Mouse (Mus musculus) heart, adult 8-10 months (tissue): Measurements from ENCODE around the gene Zbtb8os. TPM values are rescaled to one million over a fixed set of nuclear protein-coding genes. Genes with fewer than 3 reads are reported as not detected.

ENCODE experiments used
- DNase-seq: peaks from one replicate; pipeline ENCODE4 v3.0.0; 2022; ENCODE audit warnings: low spot score
- total RNA-seq, 4 experiments: library from RNA; stranded (reverse); gene quantifications; 2 replicates each; pipeline ENCODE4 v1.2.4; 2022

The Zbtb8os gene
- 10 to 100 TPM; 20.6 to 30.7 (median 27.4) TPM for total RNA-seq

DNA sequence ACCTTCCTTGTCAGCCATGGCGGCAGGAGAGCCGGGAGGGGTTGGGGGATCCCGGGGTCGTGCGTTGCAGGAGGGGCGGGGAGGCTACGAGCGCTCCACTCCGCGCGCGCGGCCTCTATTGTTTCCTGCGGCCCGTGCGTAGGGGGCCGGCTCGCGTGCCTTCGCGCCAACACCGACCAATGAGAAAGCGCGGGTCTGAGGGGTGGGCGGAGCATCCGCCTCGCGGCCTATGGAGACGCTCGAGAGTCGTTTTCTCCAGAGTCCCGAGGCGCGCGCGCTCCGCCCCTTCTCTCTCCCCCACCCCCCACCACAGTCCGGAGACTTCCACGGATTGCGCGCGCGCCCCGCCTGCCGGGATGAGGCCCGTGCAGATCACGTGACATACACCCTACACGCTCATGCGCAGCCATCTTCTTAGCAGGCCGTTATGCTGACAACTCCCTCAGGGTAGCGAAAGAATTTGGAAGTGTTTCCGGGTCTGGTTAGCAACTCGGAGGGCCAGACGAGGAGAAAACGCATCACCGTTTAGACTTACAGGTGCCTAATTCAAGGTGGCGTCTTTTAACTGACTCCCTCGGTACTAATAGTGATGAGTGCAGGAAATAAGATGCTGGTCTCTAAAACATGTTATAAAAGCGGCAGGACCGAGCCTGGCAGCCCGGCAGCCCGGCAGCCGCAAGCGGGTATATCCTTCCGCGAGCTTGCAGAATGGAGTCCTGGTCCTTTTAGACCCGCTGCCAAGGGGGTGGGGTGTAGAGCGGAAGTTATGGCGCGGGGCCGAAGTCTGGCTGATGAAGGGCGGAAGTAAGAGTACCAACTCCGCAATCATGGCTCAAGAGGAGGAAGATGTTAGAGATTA, at the start of gene Zbtb8os, which contains the start of gene Rbbp4:
Gene Zbtb8os, plus strand, starts transcription at position 480 of the 859 bp plus-strand sequence.
Gene Rbbp4, minus strand, starts transcription at position 155 of the 859 bp plus-strand sequence.
- DNase-seq = peak; percentile 94

DNA sequence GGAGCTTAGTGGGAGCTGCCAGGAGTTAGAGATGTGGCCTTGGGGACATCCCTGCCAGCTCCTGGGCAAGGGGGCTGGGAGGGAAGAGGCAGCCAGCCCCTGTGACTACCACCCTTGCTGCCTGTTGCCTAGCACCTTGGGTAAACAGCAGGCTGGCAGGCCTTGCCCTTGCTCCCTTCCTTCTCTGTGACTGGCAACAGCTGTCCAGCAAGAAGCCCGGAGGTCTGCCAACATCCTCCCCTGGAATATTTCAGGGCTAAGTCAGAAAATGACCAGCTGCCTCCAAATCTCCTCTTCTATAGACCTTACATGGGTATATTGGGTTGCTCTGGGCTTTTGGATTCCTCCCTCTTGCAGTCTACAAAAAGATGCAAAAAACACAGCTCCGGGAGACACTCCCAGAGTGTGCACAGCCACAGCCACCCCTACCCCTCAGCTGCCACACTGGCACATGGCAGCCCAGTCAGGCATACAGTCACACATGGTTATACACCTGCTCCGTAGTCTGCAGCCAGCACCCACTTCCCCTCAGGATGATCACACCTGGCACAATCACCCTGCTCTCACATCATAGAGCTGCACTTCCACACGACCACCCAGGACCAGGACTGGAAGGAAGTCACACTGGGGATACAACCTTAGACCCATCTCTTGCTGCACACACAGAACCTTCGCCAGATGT, 49.4 kb upstream of the Zbtb8os start:
- no peak for DNase-seq

DNA sequence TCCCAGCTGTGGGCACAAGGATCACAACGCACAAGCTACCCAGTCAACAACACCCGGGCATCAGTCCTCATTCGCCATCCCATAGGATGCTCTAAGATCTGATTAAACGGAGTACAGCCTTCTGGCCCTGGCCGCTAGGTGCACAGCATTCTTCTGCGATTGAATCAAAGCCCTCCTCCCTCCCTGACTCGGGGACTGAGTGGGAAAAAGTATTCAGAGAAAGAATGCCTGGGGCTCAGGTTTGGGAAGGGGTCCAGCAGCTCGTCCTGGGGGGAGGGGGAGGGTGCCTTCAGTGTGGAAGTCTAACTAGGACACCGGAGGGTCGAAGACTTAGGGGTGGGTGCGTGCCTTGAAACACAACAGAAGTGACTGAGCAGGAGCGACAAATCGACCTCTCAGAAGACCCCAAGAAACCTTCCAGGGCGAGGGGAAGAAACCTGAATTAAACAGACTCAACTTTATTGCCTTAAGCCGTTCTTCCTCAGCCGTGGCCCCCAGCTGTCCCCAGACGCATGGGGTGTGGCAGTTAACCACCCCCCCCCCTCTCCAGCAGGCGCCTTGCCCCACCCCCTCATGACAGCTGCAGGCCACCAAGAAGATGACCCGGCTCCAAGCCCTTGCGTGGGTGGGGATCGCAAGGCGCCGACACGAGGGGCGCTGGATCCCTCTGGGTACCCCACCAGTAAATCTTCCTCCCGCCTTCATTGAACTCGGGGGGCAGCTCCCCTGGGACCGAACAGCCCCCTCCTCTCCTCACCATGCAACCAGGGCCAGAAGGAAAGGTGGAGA, 48.6 kb upstream of the Zbtb8os start:
- no peak for DNase-seq

DNA sequence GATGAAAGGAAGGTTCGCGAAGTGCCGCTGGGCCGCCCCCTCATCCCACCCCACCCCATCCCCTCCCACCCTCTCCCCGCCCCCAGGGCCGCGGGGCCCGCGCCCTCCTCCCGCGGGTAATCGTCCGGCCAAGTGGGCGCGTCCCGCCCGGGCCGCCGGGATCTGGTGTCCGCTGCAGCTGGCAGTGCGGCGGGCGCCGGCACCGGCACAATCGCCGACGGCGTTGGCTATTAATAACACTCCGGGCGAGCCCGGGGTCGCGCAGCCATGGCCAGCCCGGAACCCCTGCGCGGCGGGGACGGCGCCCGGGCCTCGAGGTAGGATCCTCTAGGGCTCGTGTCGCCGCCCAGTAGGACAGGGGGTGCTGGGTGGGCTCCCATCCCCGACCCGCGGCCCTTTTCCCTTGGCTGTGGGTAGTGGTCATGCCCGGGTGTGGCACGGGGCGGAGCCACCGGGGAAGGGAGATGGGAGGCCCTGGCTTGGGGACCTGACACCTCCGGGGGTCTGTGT, 48.0 kb upstream of the Zbtb8os start, which contains the start of gene Sync:
Gene Sync, plus strand, starts transcription at position 146 of the 510 bp plus-strand sequence.
- no peak for DNase-seq

DNA sequence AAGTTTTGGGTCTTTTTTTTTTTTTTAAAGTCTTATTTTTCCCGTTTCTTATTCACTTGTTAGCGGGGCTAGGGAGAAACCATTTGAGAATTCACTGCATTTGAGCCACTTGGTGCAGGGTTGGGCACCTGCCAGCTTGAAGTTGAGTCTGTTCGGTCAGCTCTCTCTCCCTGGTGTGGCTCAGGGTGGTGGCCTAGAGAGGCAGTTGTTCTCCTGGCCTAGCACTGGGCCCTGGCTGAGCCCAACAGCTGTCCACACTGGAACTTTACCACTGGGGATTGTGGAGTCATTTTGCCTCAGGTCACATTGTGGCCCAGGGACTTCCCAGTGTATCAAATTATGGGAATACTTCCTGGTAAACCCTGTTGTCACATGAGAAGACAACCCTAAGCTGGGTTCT, 47.4 kb upstream of the Zbtb8os start:
- no peak for DNase-seq

- DNase-seq = no peak
Measured at GRCm38 (mm10) chr4:129289671-129290070, 45.8 kb upstream of the Zbtb8os start.

- no peak for DNase-seq
Measured at GRCm38 (mm10) chr4:129292831-129293230, 42.7 kb upstream of the Zbtb8os start.

DNA sequence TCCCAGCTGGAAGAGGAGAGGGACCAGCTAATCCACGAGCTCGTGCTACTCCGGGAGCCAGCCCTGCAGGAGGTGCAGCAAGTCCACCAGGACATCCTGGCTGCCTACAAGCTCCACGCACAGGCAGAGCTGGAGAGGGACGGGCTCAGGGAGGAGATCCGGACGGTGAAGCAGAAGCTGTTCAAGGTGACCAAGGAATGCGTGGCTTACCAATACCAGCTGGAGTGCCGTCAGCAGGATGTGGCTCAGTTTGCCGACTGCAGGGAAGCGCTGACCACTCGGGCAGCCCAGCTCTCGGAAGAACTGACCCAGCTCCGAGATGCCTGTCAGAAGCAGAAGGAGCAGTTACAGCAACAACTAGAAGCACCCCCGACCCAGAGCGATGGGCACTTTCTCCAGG, 41.8 kb upstream of the Zbtb8os start:
- no peak for DNase-seq

- DNase-seq = no peak
Measured at GRCm38 (mm10) chr4:129295188-129295587, 40.3 kb upstream of the Zbtb8os start.

DNA sequence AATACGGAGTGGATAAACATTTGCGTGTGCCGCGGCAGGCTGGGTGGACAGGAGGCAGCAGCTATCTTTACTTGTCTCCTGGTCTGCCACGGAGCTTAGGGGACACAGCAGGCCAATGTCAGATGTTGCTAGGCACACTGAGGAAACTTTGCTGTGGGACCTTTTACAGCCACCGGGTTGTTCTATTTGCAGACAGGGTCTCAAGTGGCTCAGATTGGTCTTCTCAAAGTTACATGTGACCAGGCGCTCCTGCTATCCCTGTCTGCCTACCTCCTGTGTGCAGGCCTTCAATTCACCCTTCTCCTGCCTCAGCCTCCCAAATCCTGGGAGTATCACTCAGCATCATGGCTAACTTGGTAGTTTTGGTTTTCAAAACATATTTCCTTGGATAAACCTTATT, 39.4 kb upstream of the Zbtb8os start:
- DNase-seq = no peak

GRCm38 (mm10) chr4:129297724-129298123, 37.8 kb upstream of the Zbtb8os start:
- no peak for DNase-seq

- no peak for DNase-seq
Measured at GRCm38 (mm10) chr4:129299121-129299520, 36.4 kb upstream of the Zbtb8os start.

DNA sequence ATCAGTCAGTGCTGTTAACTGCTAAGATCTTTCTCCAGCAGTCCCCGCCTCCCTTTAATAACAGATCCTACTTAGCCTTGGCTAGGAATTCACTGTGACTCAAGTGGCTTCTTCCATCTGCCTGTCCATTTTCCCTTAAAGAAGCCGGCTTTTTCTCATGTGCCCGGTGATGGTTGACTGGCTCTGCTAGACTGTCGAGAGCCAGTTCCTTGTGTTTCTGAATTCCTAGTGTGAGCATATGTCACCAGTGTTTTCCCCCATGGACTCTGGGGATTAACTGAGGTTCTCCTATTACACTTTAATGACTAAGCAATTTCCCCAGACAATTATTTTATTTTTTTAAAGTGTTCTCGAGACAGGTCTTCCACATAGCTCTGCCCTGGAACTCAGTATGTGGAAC, 32.1 kb upstream of the Zbtb8os start:
- DNase-seq = no peak

GRCm38 (mm10) chr4:129303816-129304215, 31.7 kb upstream of the Zbtb8os start:
- DNase-seq = no peak

GRCm38 (mm10) chr4:129304306-129304705, 31.2 kb upstream of the Zbtb8os start:
- DNase-seq = no peak

- no peak for DNase-seq
Measured at GRCm38 (mm10) chr4:129307936-129308335, 27.6 kb upstream of the Zbtb8os start.

- DNase-seq = no peak
Measured at GRCm38 (mm10) chr4:129313886-129314285, 21.6 kb upstream of the Zbtb8os start.

- no peak for DNase-seq
Measured at GRCm38 (mm10) chr4:129320876-129321275, 14.6 kb upstream of the Zbtb8os start.

DNA sequence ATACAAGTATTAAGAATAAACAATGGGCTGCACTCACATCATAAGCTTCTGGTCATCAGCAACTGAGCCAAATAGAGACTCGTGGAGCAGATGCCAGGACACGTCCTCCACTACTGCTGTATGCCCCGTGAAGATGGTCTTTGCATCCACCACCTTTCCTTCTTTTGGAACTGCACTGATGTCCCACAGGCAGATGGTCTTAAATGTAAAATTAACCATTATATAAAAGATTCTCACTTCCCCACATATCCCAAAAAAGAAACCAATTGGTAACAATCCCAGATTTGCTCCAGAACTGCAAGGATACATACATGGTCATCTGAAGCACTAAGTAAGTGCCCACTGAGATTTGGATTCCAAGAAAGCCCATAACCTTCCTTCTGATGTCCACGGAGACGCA, 13.5 kb upstream of the Zbtb8os start:
- no peak for DNase-seq

GRCm38 (mm10) chr4:129323491-129323890, 12.0 kb upstream of the Zbtb8os start:
- DNase-seq = no peak

DNA sequence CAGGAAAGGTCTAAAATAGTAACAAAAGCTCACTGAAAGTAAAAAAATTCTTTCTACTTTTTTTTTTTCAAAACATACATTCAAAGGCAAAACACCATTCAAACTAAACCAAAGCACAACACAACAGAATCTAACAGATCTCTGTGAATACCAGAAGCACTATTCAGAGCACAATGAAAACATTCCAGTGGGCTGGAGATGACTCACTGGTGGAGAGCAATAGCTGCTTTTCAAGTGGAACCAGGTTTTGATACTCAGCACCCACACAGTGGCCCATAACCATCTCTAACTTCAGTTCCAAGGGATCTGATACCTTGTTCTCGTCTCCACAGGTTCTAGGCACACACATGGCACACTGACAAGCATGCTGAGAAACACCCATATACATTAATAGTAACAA, 10.7 kb upstream of the Zbtb8os start:
- DNase-seq = no peak

GRCm38 (mm10) chr4:129326191-129326590, 9.3 kb upstream of the Zbtb8os start:
- no peak for DNase-seq
